ENCODE assay signal across 8 mouse cellular contexts in the genomic region with DNA sequence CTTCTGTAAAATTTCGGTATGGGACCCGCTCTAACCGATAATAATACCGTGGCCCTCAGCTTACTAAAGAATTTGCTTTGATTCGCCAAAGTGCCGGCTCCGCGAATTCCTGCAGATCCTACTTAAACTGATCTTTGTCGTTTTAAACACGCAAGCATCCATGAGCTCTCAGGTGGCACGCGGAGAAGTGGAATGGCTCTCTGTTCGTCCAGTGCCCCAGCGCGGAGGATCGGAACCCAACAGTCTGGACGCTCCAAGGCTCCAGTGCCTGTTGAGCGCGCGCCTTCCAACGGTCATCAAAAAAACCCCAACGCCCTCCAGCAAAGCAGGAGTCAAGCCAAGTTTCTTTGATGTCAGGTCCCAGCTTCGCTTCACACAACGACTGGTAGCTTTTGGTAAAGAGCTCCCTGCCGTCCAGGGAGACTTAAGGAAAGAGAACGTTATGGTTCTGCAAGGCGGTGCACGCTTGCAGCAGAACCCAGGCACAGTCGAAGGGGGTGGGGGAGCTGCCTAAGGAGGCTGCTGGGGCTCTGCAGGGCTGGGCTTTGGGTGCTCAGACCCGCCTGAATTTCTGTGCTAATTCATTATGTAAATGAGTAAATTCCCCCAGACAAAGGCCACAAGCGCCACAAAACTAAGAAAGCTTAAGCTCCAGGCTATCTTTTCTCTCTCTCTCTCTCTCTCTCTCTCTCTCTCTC. TPM values are rescaled to one million over a fixed set of nuclear protein-coding genes. Genes with fewer than 3 reads are reported as not detected.
DNase-seq lines count a peak whose midpoint lies in the region; ATAC-seq and TF ChIP-seq lines count a peak whose summit lies in the region.

No protein-coding gene starts in this region.

- DNase-seq in kidney, adult 2 months, result peak; percentile 3
- DNase-seq in kidney, adult 18-20 months, result no peak
- DNase-seq in embryo, embryonic 9.5 days (ENCODE audit: extremely low spot score), result peak; percentile 24
- peak; percentile 68 for DNase-seq in intestine, embryonic 14.5 days (ENCODE audit: low spot score)
- peak; percentile 93 for DNase-seq in midbrain, embryonic 11.5 days (ENCODE audit: low spot score, missing footprints)
- no peak for DNase-seq in B cell, adult 2 months
- no peak for DNase-seq in urinary bladder, adult 2 months (ENCODE audit: low spot score)
- DNase-seq in spleen, adult 18-20 months, result no peak

- no peak for ATAC-seq in intestine, embryonic 14.5 days (replicated peaks; ENCODE audit: low FRiP score, low TSS enrichment, low read depth)
- peak; percentile 55; the same call in 1 of the 2 replicates for ATAC-seq in midbrain, embryonic 11.5 days (ENCODE audit: low FRiP score)

- no peak for TF ChIP-seq CTCF in kidney, adult 2 months (conservative IDR thresholded peaks at IDR 0.05; ENCODE audit: insufficient read depth, insufficient read length, low read depth, low read length)

- H3K9me3 ChIP-seq in intestine, embryonic 14.5 days (ENCODE audit: control insufficient read depth, low read length), result no peaks in the 10 kb centered on the region
- no peaks in the 10 kb centered on the region; the same call in 1 of the 2 replicates for H3K9me3 ChIP-seq in midbrain, embryonic 11.5 days (ENCODE audit: control insufficient read depth, low read length)

- H3K36me3 ChIP-seq in kidney, adult 2 months (ENCODE audit: control insufficient read depth, insufficient read depth, low read length), result no peaks in the 10 kb centered on the region
- H3K36me3 ChIP-seq in intestine, embryonic 14.5 days (ENCODE audit: control insufficient read depth, insufficient read depth, low read length), result no peaks in the 10 kb centered on the region
- no peaks in the 10 kb centered on the region for H3K36me3 ChIP-seq in midbrain, embryonic 11.5 days (ENCODE audit: control insufficient read depth, insufficient read depth, low read length)

- H3K27me3 ChIP-seq in kidney, adult 2 months (replicated peaks; ENCODE audit: control insufficient read depth, insufficient read depth, low read length), result no peaks in the 10 kb centered on the region
- peaks cover 32% of the 10 kb centered on the region for H3K27me3 ChIP-seq in intestine, embryonic 14.5 days (replicated peaks; ENCODE audit: control insufficient read depth, insufficient read depth, low read length)
- peaks cover 23% of the 10 kb centered on the region for H3K27me3 ChIP-seq in midbrain, embryonic 11.5 days (ENCODE audit: control insufficient read depth, insufficient read depth, low read length)

- WGBS in kidney, adult 2 months, result 2% methylated on average over 31 of the region's 31 CpGs
- WGBS in intestine, embryonic 14.5 days, result under 1% methylated on average over 31 of the region's 31 CpGs
- WGBS in midbrain, embryonic 11.5 days, result under 1% methylated on average over 31 of the region's 31 CpGs

- H3K4me3 ChIP-seq in kidney, adult 2 months (ENCODE audit: insufficient read depth, low read depth, low read length), result 0 out of 2 replicates have a peak overlapping the region, but pooled peaks have one; percentile 0
- peak overlapping the region; percentile 46 for H3K4me3 ChIP-seq in intestine, embryonic 14.5 days (ENCODE audit: low read depth, low read length)
- H3K4me3 ChIP-seq in midbrain, embryonic 11.5 days (ENCODE audit: low read depth, low read length), result peak overlapping the region; percentile 44

- H3K4me2 ChIP-seq in intestine, embryonic 14.5 days (ENCODE audit: low read length), result peak overlapping the region; percentile 91
- H3K4me2 ChIP-seq in midbrain, embryonic 11.5 days, result peak overlapping the region; percentile 93

- H3K27ac ChIP-seq in kidney, adult 2 months (ENCODE audit: insufficient read depth, low read depth, low read length), result no peak overlapping the region
- no peak overlapping the region for H3K27ac ChIP-seq in intestine, embryonic 14.5 days (ENCODE audit: low read depth)
- H3K27ac ChIP-seq in midbrain, embryonic 11.5 days (ENCODE audit: low read depth, low read length), result no peak overlapping the region

- H3K4me1 ChIP-seq in kidney, adult 2 months (ENCODE audit: control insufficient read depth, insufficient read depth, low read length), result 0 out of 2 replicates have a peak, but pooled peaks cover 3% of the 10 kb centered on the region
- H3K4me1 ChIP-seq in intestine, embryonic 14.5 days (replicated peaks; ENCODE audit: control insufficient read depth, insufficient read depth, low read length), result no peaks in the 10 kb centered on the region
- H3K4me1 ChIP-seq in midbrain, embryonic 11.5 days (ENCODE audit: control insufficient read depth, insufficient read depth, low read length), result peaks cover 5% of the 10 kb centered on the region

- TF ChIP-seq POLR2A in kidney, adult 2 months (IDR thresholded peaks at IDR 0.05; ENCODE audit: low read depth, low read length), result no peak

- H3K9ac ChIP-seq in intestine, embryonic 14.5 days (ENCODE audit: low read length), result 0 out of 2 replicates have a peak overlapping the region, but pooled peaks have one; percentile 13
- H3K9ac ChIP-seq in midbrain, embryonic 11.5 days (ENCODE audit: low read length), result peak overlapping the region; percentile 33; the same call in 1 of the 2 replicates

RNA-seq across cellular contexts. Expression of gene Lrat, which starts 0.6 kb away (rescaled TPM):
- polyA plus RNA-seq in kidney, adult 2 months (2012; rRNA removed), result 0.94 and 1.4 TPM in 2 replicates
- polyA plus RNA-seq in intestine, embryonic 14.5 days (2014; fragmentation: Nextera tagmentation; extraction: Ambion mirVana), result 1.9 and 2.4 TPM in 2 replicates
- 0.05 and 0.07 TPM in 2 replicates for polyA plus RNA-seq in midbrain, embryonic 11.5 days (2014; fragmentation: Nextera tagmentation; extraction: Ambion mirVana)
- polyA plus RNA-seq in urinary bladder, adult 2 months (2012; rRNA removed), result 1.5 and 1.7 TPM in 2 replicates

RNA-seq across cellular contexts. Expression of gene Rbm46, which starts 28.1 kb away (rescaled TPM):
- 0.03 and 0.07 TPM in 2 replicates for polyA plus RNA-seq in kidney, adult 2 months (2012; rRNA removed)
- 11.6 and 12.3 TPM in 2 replicates for polyA plus RNA-seq in intestine, embryonic 14.5 days (2014; fragmentation: Nextera tagmentation; extraction: Ambion mirVana)
- 4.5 and 6.0 TPM in 2 replicates for polyA plus RNA-seq in midbrain, embryonic 11.5 days (2014; fragmentation: Nextera tagmentation; extraction: Ambion mirVana)
- polyA plus RNA-seq in urinary bladder, adult 2 months (2012; rRNA removed), result 1.0 and 1.1 TPM in 2 replicates

Comparison
In these comparisons a context has a peak if more than half of its experiments do, and no peak if none do; other contexts are left out.
1. DNase-seq: peak in kidney, adult 2 months (single experiment), embryo, embryonic 9.5 days (single experiment), intestine, embryonic 14.5 days (single experiment) and midbrain, embryonic 11.5 days (single experiment); none in kidney, adult 18-20 months (single experiment), B cell, adult 2 months (0 of 2), urinary bladder, adult 2 months (single experiment) and spleen, adult 18-20 months (0 of 2).
2. Peak in every context shown above with its lines, with median percentiles within 50 percentile points of each other: H3K4me3 ChIP-seq.